Mouse (Mus musculus): Measurements from ENCODE around the gene Gm4871. TPM values are rescaled to one million over a fixed set of nuclear protein-coding genes. Genes with fewer than 3 reads are reported as not detected.

The Gm4871 gene
- not detected for polyA plus RNA-seq (2017; shearing (Covaris generic))

GRCm38 (mm10) chr5:145032391-145032790 is at the start of gene Gm4871:
Gene Gm4871 (minus strand): TSS chr5:145032754.

DNA sequence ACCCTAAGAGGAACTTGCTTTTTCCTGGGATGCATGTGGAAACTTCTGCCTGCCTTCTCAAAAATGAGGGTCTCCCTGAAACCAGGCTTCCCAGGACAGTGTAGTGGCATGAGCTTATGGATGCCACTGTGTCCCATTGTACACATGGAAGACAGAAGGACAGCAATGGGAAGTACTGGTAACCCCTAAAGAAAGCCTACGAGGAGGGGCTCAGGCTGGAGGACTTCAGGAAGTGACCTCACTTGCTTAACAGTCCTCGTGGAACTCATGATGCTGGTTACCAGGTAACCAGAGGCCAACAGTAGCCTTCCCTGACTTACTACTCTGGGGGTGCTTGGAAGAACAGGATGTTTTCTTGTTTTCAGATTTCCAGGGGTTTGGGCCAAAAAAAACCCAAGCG is 10.1 kb upstream of the Gm4871 start, which contains the start of gene 1700018F24Rik:
1700018F24Rik (plus strand) TSS at position 301 of the 400 bp plus-strand sequence.

Other genes starting within 250 kb of the Gm4871 start
- 3.1 TPM for gene Smurf1, start 66.9 kb downstream of the Gm4871 start, polyA plus RNA-seq (2017; shearing (Covaris generic))
- not detected for gene 1700018F24Rik, start 10.2 kb upstream of the Gm4871 start, polyA plus RNA-seq (2017; shearing (Covaris generic))
- gene Arpc1a, start 51.1 kb upstream of the Gm4871 start, polyA plus RNA-seq (2017; shearing (Covaris generic)), result 86.7 TPM
- not detected for gene Kpna7, start 51.3 kb upstream of the Gm4871 start, polyA plus RNA-seq (2017; shearing (Covaris generic))
- gene Arpc1b, start 81.5 kb upstream of the Gm4871 start, polyA plus RNA-seq (2017; shearing (Covaris generic)), result 1,387 TPM
- 52.0 TPM for gene Pdap1, start 107.5 kb upstream of the Gm4871 start, polyA plus RNA-seq (2017; shearing (Covaris generic))
- 186 TPM for gene Bud31, start 107.6 kb upstream of the Gm4871 start, polyA plus RNA-seq (2017; shearing (Covaris generic))
- 30.4 TPM for gene Ptcd1, start 134.4 kb upstream of the Gm4871 start, polyA plus RNA-seq (2017; shearing (Covaris generic))
- gene Cpsf4, start 134.5 kb upstream of the Gm4871 start, polyA plus RNA-seq (2017; shearing (Covaris generic)), result 39.7 TPM
- gene Atp5j2, start 159.3 kb upstream of the Gm4871 start, polyA plus RNA-seq (2017; shearing (Covaris generic)), result 421 TPM
- 30.2 TPM for gene Zkscan14, start 169.1 kb upstream of the Gm4871 start, polyA plus RNA-seq (2017; shearing (Covaris generic))
- 9.6 TPM for gene Zkscan5, start 171.8 kb upstream of the Gm4871 start, polyA plus RNA-seq (2017; shearing (Covaris generic))
- 63.2 TPM for gene Zfp655, start 199.0 kb upstream of the Gm4871 start, polyA plus RNA-seq (2017; shearing (Covaris generic))
- 0.96 TPM for gene Zscan25, start 247.7 kb upstream of the Gm4871 start, polyA plus RNA-seq (2017; shearing (Covaris generic))